Mouse (Mus musculus) kidney, adult 9 months (tissue): ENCODE data around the gene Spem2.

Experiments used
- DNase-seq: peaks from one replicate; pipeline ENCODE4 v3.0.0; 2022

Spem2 gene

GRCm38 (mm10) chr11:69797924-69798323 is 20.3 kb downstream of the Spem2 start:
- no peak for DNase-seq

- DNase-seq = peak; percentile 34
Observed at GRCm38 (mm10) chr11:69795983-69796435, 22.3 kb downstream of the Spem2 start.

- DNase-seq = peak; percentile 99
Observed at GRCm38 (mm10) chr11:69795168-69795982, 22.9 kb downstream of the Spem2 start, which contains the start of gene Chrnb1. Chrnb1 (minus strand) TSS chr11:69795943.

GRCm38 (mm10) chr11:69793429-69793828 is 24.8 kb downstream of the Spem2 start:
- DNase-seq = no peak

- DNase-seq = no peak
Observed at GRCm38 (mm10) chr11:69791420-69791819, 26.8 kb downstream of the Spem2 start.

GRCm38 (mm10) chr11:69789431-69789830 is 28.8 kb downstream of the Spem2 start:
- DNase-seq = no peak

- DNase-seq = no peak
Observed at GRCm38 (mm10) chr11:69787306-69787705, 31.0 kb downstream of the Spem2 start.

GRCm38 (mm10) chr11:69784793-69785272 is 33.4 kb downstream of the Spem2 start:
- peak; percentile 49 for DNase-seq

- DNase-seq = no peak
Observed at GRCm38 (mm10) chr11:69781828-69782227, 36.4 kb downstream of the Spem2 start.

GRCm38 (mm10) chr11:69778985-69779384 is 39.3 kb downstream of the Spem2 start:
- no peak for DNase-seq

- DNase-seq = no peak
Observed at GRCm38 (mm10) chr11:69778258-69778982, 39.8 kb downstream of the Spem2 start.

- no peak for DNase-seq
Observed at GRCm38 (mm10) chr11:69777504-69778257, 40.6 kb downstream of the Spem2 start.

- no peak for DNase-seq
Observed at GRCm38 (mm10) chr11:69776488-69776887, 41.8 kb downstream of the Spem2 start.

- no peak for DNase-seq
Observed at GRCm38 (mm10) chr11:69775716-69776115, 42.5 kb downstream of the Spem2 start.

GRCm38 (mm10) chr11:69774961-69775360 is 43.3 kb downstream of the Spem2 start:
- DNase-seq = no peak

GRCm38 (mm10) chr11:69767625-69767909 is 50.7 kb downstream of the Spem2 start:
- DNase-seq = peak; percentile 19

GRCm38 (mm10) chr11:69766872-69767624 is 51.2 kb downstream of the Spem2 start:
- DNase-seq = peak; percentile 20
